Mouse (Mus musculus): ENCODE data around the gene Gm10142. TPM values are rescaled to one million over a fixed set of nuclear protein-coding genes. Genes with fewer than 3 reads are reported as not detected.
"Not testable (repeated sequence)": the region's sequence is repeated elsewhere in the genome, so short reads cannot be mapped to it uniquely, and the experiment has no call there.

Gm10142 gene
- polyA plus RNA-seq, 1 experiment from 2014 or later = not detected

DNA sequence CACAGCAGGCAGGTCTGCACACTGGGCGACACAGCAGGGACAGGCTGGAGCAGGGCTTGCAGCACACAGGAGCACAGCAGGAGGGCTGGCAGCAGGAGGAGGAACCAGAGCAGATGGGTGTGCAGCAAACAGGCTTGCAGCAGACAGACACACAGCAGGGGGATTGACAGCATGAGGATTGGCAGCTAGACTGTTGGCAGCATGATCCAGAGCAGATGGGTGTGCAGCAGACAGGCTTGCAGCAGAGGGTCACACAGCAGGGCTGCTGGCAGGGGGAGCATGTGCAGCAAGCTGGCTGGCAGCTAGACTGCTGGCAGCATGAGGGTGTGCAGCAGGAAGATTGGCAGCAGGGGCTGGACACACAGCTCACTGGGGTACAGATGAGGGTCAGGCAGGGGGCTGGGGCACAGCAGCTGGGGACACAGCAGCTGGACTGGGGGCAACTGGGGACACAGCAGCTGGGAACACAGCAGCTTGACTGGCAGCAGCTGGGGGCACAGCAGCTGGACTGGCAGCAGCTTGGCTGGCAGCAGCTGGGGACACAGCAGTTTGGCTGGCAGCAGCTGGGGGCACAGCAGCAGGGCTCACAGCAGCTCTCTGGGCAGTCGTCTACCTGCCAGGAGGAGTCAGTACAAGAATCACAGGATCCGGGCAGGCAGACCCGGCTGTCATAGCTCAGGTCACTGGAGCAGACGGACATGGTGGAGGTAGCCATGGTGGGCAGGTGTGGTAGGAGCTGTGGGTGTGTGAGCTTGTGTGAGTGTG is 26.5 kb downstream of the Gm10142 start, which contains the start of gene Gm18596:
Gene Gm18596 (minus strand): TSS at position 715 of the 765 bp plus-strand sequence.
- H3K36me3 ChIP-seq; H3K4me2 ChIP-seq; H3K4me3 ChIP-seq; ATAC-seq (ENCODE audit: extremely low read depth, insufficient number of reproducible peaks, low FRiP score, low TSS enrichment); H3K27ac ChIP-seq (replicated peaks); H3K9ac ChIP-seq; H3K27me3 ChIP-seq (replicated peaks); H3K9me3 ChIP-seq; H3K4me1 ChIP-seq: not testable (repeated sequence)
- WGBS = 49% methylated on average over 5 of the region's 5 CpGs

GRCm38 (mm10) chr10:77750686-77751085 is 35.1 kb downstream of the Gm10142 start:
- H3K36me3 ChIP-seq; H3K4me2 ChIP-seq; H3K4me3 ChIP-seq; ATAC-seq (ENCODE audit: extremely low read depth, insufficient number of reproducible peaks, low FRiP score, low TSS enrichment); H3K9ac ChIP-seq; H3K9me3 ChIP-seq; H3K27ac ChIP-seq (replicated peaks); H3K4me1 ChIP-seq; H3K27me3 ChIP-seq (replicated peaks): not testable (repeated sequence)
- 53% methylated on average over 1 of the region's 1 CpGs for WGBS

- not testable (repeated sequence) for H3K4me1 ChIP-seq; H3K27ac ChIP-seq (replicated peaks); H3K9ac ChIP-seq; H3K9me3 ChIP-seq; H3K4me3 ChIP-seq; H3K27me3 ChIP-seq (replicated peaks); ATAC-seq (ENCODE audit: extremely low read depth, insufficient number of reproducible peaks, low FRiP score, low TSS enrichment); H3K4me2 ChIP-seq; H3K36me3 ChIP-seq
- 69% methylated on average over 1 of the region's 1 CpGs for WGBS
Measured at GRCm38 (mm10) chr10:77751254-77751653, 35.6 kb downstream of the Gm10142 start, which contains the start of gene Gm9736. Gene Gm9736, minus strand, starts transcription at chr10:77751354.

DNA sequence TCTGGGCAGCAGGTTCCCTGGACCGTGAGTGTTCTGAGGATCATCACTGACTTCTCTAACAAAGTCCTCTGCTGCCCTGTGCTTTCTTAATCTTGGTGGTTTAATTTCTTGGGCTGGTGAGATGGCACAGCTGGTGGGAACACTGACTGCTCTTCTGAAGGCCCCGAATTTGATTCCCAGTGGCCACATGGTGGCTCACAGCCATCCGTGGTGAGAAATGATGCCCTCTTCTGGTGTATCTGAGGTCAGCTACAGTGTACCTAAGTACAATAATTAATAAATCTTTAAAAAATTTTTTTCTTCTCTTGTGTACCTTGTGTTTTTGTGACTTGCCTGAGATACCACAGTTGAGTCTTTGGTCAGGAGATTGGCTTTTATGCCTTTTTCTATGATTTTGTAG is 36.7 kb downstream of the Gm10142 start:
- not testable (repeated sequence) for H3K9me3 ChIP-seq; H3K4me1 ChIP-seq; H3K27ac ChIP-seq (replicated peaks); H3K4me3 ChIP-seq; H3K9ac ChIP-seq; H3K27me3 ChIP-seq (replicated peaks); H3K36me3 ChIP-seq; ATAC-seq (ENCODE audit: extremely low read depth, insufficient number of reproducible peaks, low FRiP score, low TSS enrichment); H3K4me2 ChIP-seq
- WGBS = 47% methylated on average over 3 of the region's 3 CpGs

DNA sequence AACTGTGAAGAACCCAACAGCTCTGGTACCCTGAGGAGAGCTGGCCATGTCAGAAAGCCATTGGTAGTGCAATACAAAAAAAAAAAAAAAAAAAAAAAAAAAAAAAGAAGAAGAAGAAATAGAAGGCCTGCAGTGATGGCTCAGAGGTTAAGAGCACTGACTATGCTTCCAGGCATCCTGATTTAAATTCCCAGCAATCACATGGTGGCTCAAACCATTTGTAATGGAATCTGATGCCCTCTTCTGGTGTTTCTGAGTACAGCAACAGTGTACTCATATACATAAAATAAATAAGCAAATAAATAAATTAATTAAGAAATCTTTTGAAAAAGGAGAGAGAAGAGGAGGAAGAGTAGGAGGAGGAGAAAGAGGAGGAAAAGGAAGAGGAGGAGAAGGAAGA is 37.8 kb downstream of the Gm10142 start:
- Histone ChIP-seq H3K4me2 (no peak overlapping the region), H3K4me1 (no peaks in the 10 kb centered on the region), H3K27me3 (replicated peaks) (no peaks in the 10 kb centered on the region), H3K27ac (replicated peaks) (no peak overlapping the region), H3K36me3 (no peaks in the 10 kb centered on the region), H3K9ac (no peak overlapping the region), H3K9me3 (no peaks in the 10 kb centered on the region), H3K4me3 (no peak overlapping the region)
- ATAC-seq (ENCODE audit: extremely low read depth, insufficient number of reproducible peaks, low FRiP score, low TSS enrichment) = no peak

DNA sequence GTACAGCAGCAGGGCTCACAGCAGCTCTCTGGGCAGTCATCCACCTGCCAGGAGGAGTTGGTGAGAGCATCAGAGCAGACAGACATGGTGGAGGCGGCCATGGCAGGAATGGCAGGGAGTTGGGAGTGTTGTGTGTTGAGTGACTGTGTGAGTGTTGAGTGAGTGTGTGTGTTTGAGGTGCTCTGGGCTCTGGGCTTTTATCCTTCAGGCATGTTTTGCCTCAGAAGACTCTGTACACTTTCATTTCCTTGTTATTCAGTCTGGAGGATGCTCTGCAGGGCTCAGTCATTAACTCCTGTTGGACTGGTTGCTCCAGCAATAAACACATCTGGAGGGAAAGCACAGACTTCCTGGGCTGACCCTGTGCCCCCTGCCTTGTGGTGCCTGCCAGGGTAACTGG is 44.0 kb downstream of the Gm10142 start, which contains the start of gene Gm3233:
Gene Gm3233 (minus strand): TSS at position 101 of the 400 bp plus-strand sequence.
- H3K4me3 ChIP-seq; ATAC-seq (ENCODE audit: extremely low read depth, insufficient number of reproducible peaks, low FRiP score, low TSS enrichment); H3K9ac ChIP-seq; H3K4me2 ChIP-seq; H3K27ac ChIP-seq (replicated peaks); H3K27me3 ChIP-seq (replicated peaks); H3K4me1 ChIP-seq; H3K9me3 ChIP-seq; H3K36me3 ChIP-seq: not testable (repeated sequence)
- no CpG with 5 or more reads among the region's 1 CpGs for WGBS

Other genes with a start within 250 kb of the Gm10142 start
- 23.9 and 24.0 TPM in 2 replicates for gene Fam207a, start 200.0 kb upstream of the Gm10142 start, polyA plus RNA-seq (2015; fragmentation: Nextera tagmentation; extraction: Ambion mirVana)
- 1.5 and 1.6 TPM in 2 replicates for gene Itgb2, start 185.6 kb upstream of the Gm10142 start, polyA plus RNA-seq (2015; fragmentation: Nextera tagmentation; extraction: Ambion mirVana)
- 103 and 110 TPM in 2 replicates for gene Pttg1ip, start 134.1 kb upstream of the Gm10142 start, polyA plus RNA-seq (2015; fragmentation: Nextera tagmentation; extraction: Ambion mirVana)
- gene Sumo3, start 109.7 kb upstream of the Gm10142 start, polyA plus RNA-seq (2015; fragmentation: Nextera tagmentation; extraction: Ambion mirVana) = 171 and 186 TPM in 2 replicates
- 2.8 TPM in 1 of 2 replicates, not detected in the other for gene Gm49325, start 109.6 kb upstream of the Gm10142 start, polyA plus RNA-seq (2015; fragmentation: Nextera tagmentation; extraction: Ambion mirVana)
- 78.6 and 81.9 TPM in 2 replicates for gene Ube2g2, start 93.5 kb upstream of the Gm10142 start, polyA plus RNA-seq (2015; fragmentation: Nextera tagmentation; extraction: Ambion mirVana)
- gene Tspear, start 29.2 kb upstream of the Gm10142 start, polyA plus RNA-seq (2015; fragmentation: Nextera tagmentation; extraction: Ambion mirVana) = 0.07 TPM in 1 of 2 replicates, not detected in the other
- gene Gm19402, start 25.1 kb upstream of the Gm10142 start, polyA plus RNA-seq (2015; fragmentation: Nextera tagmentation; extraction: Ambion mirVana) = not detected in 2 replicates
- gene Gm9508, start 18.6 kb upstream of the Gm10142 start, polyA plus RNA-seq (2015; fragmentation: Nextera tagmentation; extraction: Ambion mirVana) = not detected in 2 replicates
- not detected in 2 replicates for gene Gm10272, start 9.2 kb upstream of the Gm10142 start, polyA plus RNA-seq (2015; fragmentation: Nextera tagmentation; extraction: Ambion mirVana)
- not detected in 2 replicates for gene Gm10024, start 4.3 kb upstream of the Gm10142 start, polyA plus RNA-seq (2015; fragmentation: Nextera tagmentation; extraction: Ambion mirVana)
- not detected in 2 replicates for gene Krtap12-1, start 4.8 kb downstream of the Gm10142 start, polyA plus RNA-seq (2015; fragmentation: Nextera tagmentation; extraction: Ambion mirVana)
- not detected in 2 replicates for gene Gm10100, start 10.7 kb downstream of the Gm10142 start, polyA plus RNA-seq (2015; fragmentation: Nextera tagmentation; extraction: Ambion mirVana)
- not detected in 2 replicates for gene Gm18596, start 26.8 kb downstream of the Gm10142 start, polyA plus RNA-seq (2015; fragmentation: Nextera tagmentation; extraction: Ambion mirVana)
- not detected in 2 replicates for gene Gm9736, start 35.5 kb downstream of the Gm10142 start, polyA plus RNA-seq (2015; fragmentation: Nextera tagmentation; extraction: Ambion mirVana)
- not detected in 2 replicates for gene Gm3233, start 43.9 kb downstream of the Gm10142 start, polyA plus RNA-seq (2015; fragmentation: Nextera tagmentation; extraction: Ambion mirVana)
- gene Gm3238, start 55.5 kb downstream of the Gm10142 start, polyA plus RNA-seq (2015; fragmentation: Nextera tagmentation; extraction: Ambion mirVana) = not detected in 2 replicates
- not detected in 2 replicates for gene Gm7138, start 61.1 kb downstream of the Gm10142 start, polyA plus RNA-seq (2015; fragmentation: Nextera tagmentation; extraction: Ambion mirVana)
- gene Gm3250, start 66.7 kb downstream of the Gm10142 start, polyA plus RNA-seq (2015; fragmentation: Nextera tagmentation; extraction: Ambion mirVana) = not detected in 2 replicates
- gene Gm7137, start 72.4 kb downstream of the Gm10142 start, polyA plus RNA-seq (2015; fragmentation: Nextera tagmentation; extraction: Ambion mirVana) = not detected in 2 replicates
- gene Gm9639, start 79.3 kb downstream of the Gm10142 start, polyA plus RNA-seq (2015; fragmentation: Nextera tagmentation; extraction: Ambion mirVana) = not detected in 2 replicates
- gene Gm19668, start 83.3 kb downstream of the Gm10142 start, polyA plus RNA-seq (2015; fragmentation: Nextera tagmentation; extraction: Ambion mirVana) = not detected in 2 replicates
- not detected in 2 replicates for gene Gm9507, start 96.0 kb downstream of the Gm10142 start, polyA plus RNA-seq (2015; fragmentation: Nextera tagmentation; extraction: Ambion mirVana)
- gene Gm2696, start 98.9 kb downstream of the Gm10142 start, polyA plus RNA-seq (2015; fragmentation: Nextera tagmentation; extraction: Ambion mirVana) = not detected in 2 replicates
- not detected in 2 replicates for gene Krtap10-4, start 111.3 kb downstream of the Gm10142 start, polyA plus RNA-seq (2015; fragmentation: Nextera tagmentation; extraction: Ambion mirVana)
- not detected in 2 replicates for gene Krtap10-10, start 120.1 kb downstream of the Gm10142 start, polyA plus RNA-seq (2015; fragmentation: Nextera tagmentation; extraction: Ambion mirVana)
- gene Gm36176, start 131.0 kb downstream of the Gm10142 start, polyA plus RNA-seq (2015; fragmentation: Nextera tagmentation; extraction: Ambion mirVana) = not detected in 2 replicates
- gene Gm10318, start 137.1 kb downstream of the Gm10142 start, polyA plus RNA-seq (2015; fragmentation: Nextera tagmentation; extraction: Ambion mirVana) = not detected in 2 replicates
- not detected in 2 replicates for gene Gm3285, start 146.2 kb downstream of the Gm10142 start, polyA plus RNA-seq (2015; fragmentation: Nextera tagmentation; extraction: Ambion mirVana)
- 1.8 and 2.0 TPM in 2 replicates for gene Lrrc3, start 186.7 kb downstream of the Gm10142 start, polyA plus RNA-seq (2015; fragmentation: Nextera tagmentation; extraction: Ambion mirVana)

Measured in heart, embryonic 13.5 days (tissue).